Mouse (Mus musculus): ENCODE data around the gene Chrnd.

DNA sequence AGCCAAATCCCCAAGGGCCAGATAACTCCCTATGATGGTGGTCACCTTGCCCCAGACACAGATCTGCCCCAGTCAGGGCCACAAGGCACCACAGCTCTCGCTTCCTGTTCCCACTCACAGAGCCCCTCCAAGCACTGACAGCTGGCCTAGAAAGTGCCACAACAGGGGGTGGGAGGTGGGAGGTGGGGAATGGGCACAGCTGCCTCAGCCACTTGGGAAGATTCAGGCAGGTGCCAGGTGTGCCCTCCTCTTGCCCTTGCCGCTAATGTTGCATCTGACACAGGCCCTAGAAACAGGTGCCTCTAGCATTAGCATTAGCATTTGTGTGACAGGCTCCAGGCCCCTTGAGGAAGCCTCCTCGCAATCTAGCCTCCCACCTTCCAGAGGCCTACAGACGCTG, 48.9 kb upstream of the Chrnd start:
- TF ChIP-seq CTCF (conservative IDR thresholded peaks at IDR 0.05; ENCODE audit: low read length): no peak
- TF ChIP-seq POU5F1 (IDR thresholded peaks at IDR 0.05; ENCODE audit: borderline replicate concordance, low read length): no peak
